Mouse (Mus musculus) monocyte, adult 5-6 weeks (primary cell): ENCODE measurements around the gene Hist2h2aa2. TPM values are rescaled to one million over a fixed set of nuclear protein-coding genes. Genes with fewer than 3 reads are reported as not detected.
A peak's percentile ranks its signal among the peaks of the same experiment; 100 is the strongest.
"Not testable (repeated sequence)": the region's sequence is repeated elsewhere in the genome, so short reads cannot be mapped to it uniquely, and the experiment has no call there.

ENCODE experiments used
- ATAC-seq: fragments of 153-309, 156-312 bp; replicated peaks from 2 replicates; pipeline ENCODE4 v1.8.0; 2017; ENCODE audit warnings: mild to moderate bottlenecking; ENCODE audit not compliant: low TSS enrichment, insufficient number of reproducible peaks, severe bottlenecking, poor library complexity, low FRiP score
- total RNA-seq: library from RNA; stranded (forward); fragments of 200-1000, 200-491, 200-594 nt; gene quantifications from 3 replicates; pipeline ENCODE4 v1.2.3, GENCODE M21; 2017

Gene Hist2h2aa2
- total RNA-seq, 1 experiment from 2014 or later: 493 TPM

GRCm38 (mm10) chr3:96262979-96263550 lies 23.0 kb upstream of the Hist2h2aa2 start, which contains the start of gene Hist2h4:
Hist2h4 (minus strand) TSS chr3:96263311.
- ATAC-seq: peak; percentile 77

DNA sequence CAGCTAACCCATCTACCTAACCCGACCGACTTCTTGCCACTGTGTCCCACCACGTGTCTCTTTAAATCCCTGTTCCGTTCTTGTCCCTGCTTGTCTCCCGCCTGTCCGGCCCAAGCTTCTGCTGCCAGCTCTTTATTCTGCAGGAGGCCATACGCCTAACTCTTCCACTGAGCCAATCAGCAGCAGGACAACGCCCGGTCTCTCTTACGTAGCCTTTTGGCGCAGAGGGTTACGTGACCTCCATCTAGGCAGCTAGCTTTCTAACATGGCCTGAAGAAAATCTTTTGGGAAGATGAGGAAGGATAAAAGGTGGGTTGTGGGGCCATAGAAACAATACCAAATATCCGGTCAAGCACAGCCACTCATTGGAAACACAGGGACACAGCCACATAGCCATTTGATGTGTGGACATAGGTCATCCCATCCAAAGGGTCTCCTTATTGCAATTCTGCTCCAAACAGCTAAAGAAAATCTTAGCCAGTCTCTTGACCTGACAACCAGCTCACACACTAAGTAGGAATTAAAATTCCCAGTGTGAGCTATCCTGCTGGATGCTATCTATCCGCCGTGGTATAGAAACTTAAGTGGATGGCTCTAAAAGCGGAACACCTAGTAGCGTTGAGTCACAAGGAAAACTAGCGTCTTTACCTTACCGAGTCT lies 22.3 kb upstream of the Hist2h2aa2 start:
- peak; percentile 86 for ATAC-seq

GRCm38 (mm10) chr3:96261623-96262022 lies 21.5 kb upstream of the Hist2h2aa2 start:
- no peak for ATAC-seq

GRCm38 (mm10) chr3:96260220-96260619 lies 20.1 kb upstream of the Hist2h2aa2 start:
- ATAC-seq: no peak

- no peak for ATAC-seq
Observed at GRCm38 (mm10) chr3:96257190-96257589, 17.1 kb upstream of the Hist2h2aa2 start.

DNA sequence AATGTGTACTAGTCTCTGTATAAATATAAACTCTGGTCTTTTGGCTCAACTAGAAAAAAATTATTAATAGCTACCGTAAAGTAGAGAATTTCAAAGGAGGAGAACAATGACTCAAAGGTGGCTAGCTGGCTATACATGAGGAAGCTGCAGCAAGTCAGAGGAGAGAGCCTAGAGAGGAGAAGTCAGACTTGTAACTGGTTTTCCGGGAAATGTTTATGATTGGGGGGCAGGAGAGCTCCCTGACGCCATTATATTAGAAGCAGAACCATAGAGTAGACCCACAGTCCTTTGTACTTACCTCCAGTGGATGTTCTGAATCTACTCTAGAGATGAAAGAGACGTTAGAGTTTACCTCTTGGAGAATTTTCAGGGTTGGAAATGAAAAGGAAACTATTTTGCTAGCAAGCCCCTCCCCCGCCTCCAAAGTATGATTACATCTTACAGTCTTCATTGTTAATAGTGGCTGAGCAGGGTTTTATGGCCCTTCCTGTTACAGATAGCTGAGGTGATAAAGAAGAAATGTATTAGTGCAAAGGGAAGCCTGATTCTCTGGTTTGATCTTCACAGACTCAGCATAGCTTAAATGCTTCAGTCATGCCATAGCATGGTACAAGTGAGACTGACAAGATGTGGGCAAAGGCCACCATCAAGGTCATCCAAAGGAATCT lies 16.0 kb upstream of the Hist2h2aa2 start:
- ATAC-seq: no peak

GRCm38 (mm10) chr3:96254683-96255355 lies 14.7 kb upstream of the Hist2h2aa2 start:
- ATAC-seq: no peak

DNA sequence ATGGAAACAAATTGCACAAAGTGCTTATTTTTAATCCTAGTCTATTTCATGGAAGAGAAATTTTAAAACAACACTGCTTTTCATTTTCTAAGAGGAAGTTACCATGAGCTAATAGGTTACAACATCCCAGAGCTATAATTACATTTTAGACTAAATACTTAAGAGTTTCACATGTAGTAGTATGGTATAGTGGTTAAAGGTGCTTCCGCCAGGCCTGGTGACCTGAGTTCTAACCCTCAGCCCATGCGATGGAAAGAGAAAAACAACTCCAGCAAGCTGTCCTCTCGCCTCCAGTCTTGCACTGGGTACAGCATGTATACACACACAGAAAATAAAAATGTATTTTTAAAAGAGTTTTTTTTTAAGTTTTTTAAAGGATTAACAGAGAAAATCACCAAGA lies 11.7 kb upstream of the Hist2h2aa2 start:
- peak; percentile 86 for ATAC-seq

GRCm38 (mm10) chr3:96250890-96251289 lies 10.8 kb upstream of the Hist2h2aa2 start:
- no peak for ATAC-seq

- ATAC-seq: no peak
Observed at GRCm38 (mm10) chr3:96249034-96249345, 8.9 kb upstream of the Hist2h2aa2 start.

GRCm38 (mm10) chr3:96248141-96249033 lies 8.3 kb upstream of the Hist2h2aa2 start:
- no peak for ATAC-seq

DNA sequence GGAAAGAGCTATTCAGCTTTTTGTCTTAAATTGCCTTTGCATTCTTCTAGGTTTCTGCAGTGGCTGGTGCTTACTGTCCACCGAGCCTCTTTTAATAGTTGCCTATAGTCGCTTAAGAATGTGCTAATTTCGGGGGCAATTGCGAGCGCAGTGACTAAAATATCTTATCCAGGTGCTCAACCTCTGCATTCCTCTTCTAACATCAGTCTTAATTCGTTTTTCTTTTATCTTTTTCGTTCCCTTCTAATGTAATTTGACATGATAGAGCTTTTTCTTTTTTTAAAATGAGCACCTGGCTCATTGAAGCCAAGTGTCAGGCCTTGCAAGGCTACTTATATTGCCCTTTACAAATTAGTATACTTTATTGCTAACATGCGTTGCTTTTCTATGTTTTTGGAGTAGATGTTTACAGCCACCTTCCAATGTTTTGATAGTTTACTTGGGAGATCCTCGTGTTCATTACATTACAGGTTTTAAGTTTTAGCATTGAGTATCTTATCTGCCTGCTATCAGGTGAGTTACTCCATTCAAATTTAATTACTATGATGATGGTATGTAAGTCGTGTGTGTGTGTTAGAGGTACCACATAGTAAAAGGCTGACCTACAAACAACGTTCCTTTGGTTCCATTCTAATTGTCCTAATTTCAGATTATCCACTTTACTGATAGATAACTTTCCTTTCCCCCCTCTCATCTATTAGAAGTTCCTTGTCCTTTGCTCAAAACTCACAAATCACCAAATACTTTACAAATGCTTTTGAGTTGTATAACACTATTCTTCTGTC lies 7.5 kb upstream of the Hist2h2aa2 start:
- ATAC-seq: no peak

GRCm38 (mm10) chr3:96246427-96246856 lies 6.4 kb upstream of the Hist2h2aa2 start, which contains the start of gene Hist2h3c1:
Hist2h3c1 (plus strand) TSS chr3:96246685.
- ATAC-seq: peak; percentile 81

DNA sequence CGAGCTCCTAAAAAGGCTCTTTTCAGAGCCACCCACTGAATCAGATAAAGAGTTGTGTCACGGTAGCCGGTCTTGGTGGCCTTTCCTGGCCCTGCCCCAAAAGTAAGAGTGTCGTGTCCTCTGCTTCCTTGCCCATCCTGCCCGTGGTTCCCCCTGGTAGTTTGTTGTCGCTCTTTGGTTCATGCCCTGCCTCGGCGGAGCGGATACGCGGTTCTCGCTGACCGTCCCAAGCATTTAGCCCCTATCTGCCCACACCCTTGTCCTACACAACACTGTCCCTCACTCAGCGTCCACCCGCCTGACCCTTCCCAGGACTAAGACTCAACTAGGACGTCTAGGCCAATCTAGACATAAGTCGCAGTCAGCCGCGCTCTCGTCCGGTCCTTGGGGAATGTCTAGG lies 5.9 kb upstream of the Hist2h2aa2 start:
- ATAC-seq: not testable (repeated sequence)

- ATAC-seq: peak; percentile 85
Observed at GRCm38 (mm10) chr3:96245003-96245886, 5.2 kb upstream of the Hist2h2aa2 start, which contains the start of gene Hist2h2aa1. Hist2h2aa1 (plus strand) TSS chr3:96245497.

DNA sequence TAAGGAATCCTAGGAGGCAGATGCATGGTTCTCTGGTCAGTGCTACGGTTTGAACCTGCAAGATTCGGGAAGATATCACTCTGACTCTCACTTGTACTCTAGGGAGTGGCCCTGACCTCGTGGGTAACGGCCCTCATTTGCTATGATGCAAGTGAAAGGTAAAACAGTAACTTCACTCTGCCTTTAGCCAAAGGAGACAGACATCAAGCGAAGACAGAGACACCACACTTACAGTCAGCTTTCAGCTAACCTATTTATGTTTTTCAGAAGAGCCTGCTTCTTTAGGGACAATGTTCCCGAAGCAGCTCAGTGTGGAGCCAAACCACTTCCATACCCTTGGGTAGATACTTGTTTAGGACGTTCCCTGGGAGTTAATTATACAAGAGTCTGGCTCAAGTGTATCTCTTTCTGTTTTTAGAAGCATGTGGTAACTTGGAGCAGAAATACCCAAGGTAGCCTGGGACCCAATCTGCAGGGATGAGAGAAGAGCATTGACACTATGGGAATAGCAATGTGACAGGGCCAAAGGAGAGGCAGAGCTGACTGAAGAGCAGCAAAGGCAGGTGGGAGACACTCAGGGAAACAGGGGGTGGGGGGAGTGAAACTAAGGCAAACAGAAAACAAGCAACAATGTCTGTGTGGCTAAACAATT lies 4.0 kb upstream of the Hist2h2aa2 start:
- ATAC-seq: no peak
